Mouse (Mus musculus): ENCODE results near the gene Nox1. TPM values are rescaled to one million over a fixed set of nuclear protein-coding genes. Genes with fewer than 3 reads are reported as not detected.

Nox1 gene
- polyA plus RNA-seq, 1 experiment from 2014 or later: 0.20 TPM

DNA sequence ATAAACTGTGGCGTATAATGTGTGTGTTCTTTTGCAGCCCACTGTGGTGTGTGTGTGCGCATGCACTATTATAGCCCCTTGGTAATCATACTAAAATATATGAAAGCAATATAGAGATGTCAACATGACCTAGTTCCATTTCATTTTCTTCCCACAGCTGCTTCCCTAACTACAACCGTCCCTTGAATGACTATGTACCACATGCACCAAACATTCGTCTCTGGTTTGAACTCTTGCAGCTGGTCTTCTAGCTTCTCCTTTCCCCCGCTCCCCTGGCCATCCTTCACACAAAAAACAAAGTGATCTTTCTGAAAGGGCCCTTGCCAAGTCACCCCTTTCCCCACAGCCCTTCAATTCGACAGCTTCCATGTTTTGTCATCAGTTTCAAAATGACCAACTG is 81.7 kb downstream of the Nox1 start:
- H3K27ac ChIP-seq: no peak overlapping the region
- TF ChIP-seq CTCF (IDR thresholded peaks at IDR 0.05; ENCODE audit: low read depth): no peak
- no peaks in the 10 kb centered on the region for H3K27me3 ChIP-seq (ENCODE audit: insufficient read depth, low read length)
- ATAC-seq (replicated peaks; ENCODE audit: low FRiP score, low read depth): no peak
- no peaks in the 10 kb centered on the region for H3K36me3 ChIP-seq (ENCODE audit: insufficient read depth, low read length)
- no peak overlapping the region for H3K9ac ChIP-seq (ENCODE audit: low read depth, low read length)
- no peak for DNase-seq (ENCODE audit: low spot score)
- H3K4me2 ChIP-seq (ENCODE audit: low read length): no peak overlapping the region
- H3K9me3 ChIP-seq (replicated peaks; ENCODE audit: low read length): no peaks in the 10 kb centered on the region
- 84% methylated on average over 6 of the region's 6 CpGs for WGBS
- no peaks in the 10 kb centered on the region for H3K4me1 ChIP-seq (replicated peaks; ENCODE audit: insufficient read depth, low read length)
- no peak overlapping the region for H3K4me3 ChIP-seq (replicated peaks; ENCODE audit: low read depth, low read length)

GRCm38 (mm10) chrX:134133821-134134220 is 87.9 kb downstream of the Nox1 start:
- no peak overlapping the region for H3K4me2 ChIP-seq (ENCODE audit: low read length)
- peak; percentile 11; the same call in 1 of the 2 replicates for TF ChIP-seq CTCF (IDR thresholded peaks at IDR 0.05; ENCODE audit: low read depth)
- no peak overlapping the region for H3K4me3 ChIP-seq (replicated peaks; ENCODE audit: low read depth, low read length)
- DNase-seq (ENCODE audit: low spot score) (no peak), ATAC-seq (replicated peaks; ENCODE audit: low FRiP score, low read depth) (no peak)
- H3K27ac ChIP-seq: no peak overlapping the region
- WGBS: 55% methylated on average over 3 of the region's 3 CpGs
- no peak overlapping the region for H3K9ac ChIP-seq (ENCODE audit: low read depth, low read length)
- H3K4me1 ChIP-seq (replicated peaks; ENCODE audit: insufficient read depth, low read length): no peaks in the 10 kb centered on the region
- no peaks in the 10 kb centered on the region for H3K27me3 ChIP-seq (ENCODE audit: insufficient read depth, low read length)
- no peaks in the 10 kb centered on the region for H3K36me3 ChIP-seq (ENCODE audit: insufficient read depth, low read length)
- H3K9me3 ChIP-seq (replicated peaks; ENCODE audit: low read length): no peaks in the 10 kb centered on the region

DNA sequence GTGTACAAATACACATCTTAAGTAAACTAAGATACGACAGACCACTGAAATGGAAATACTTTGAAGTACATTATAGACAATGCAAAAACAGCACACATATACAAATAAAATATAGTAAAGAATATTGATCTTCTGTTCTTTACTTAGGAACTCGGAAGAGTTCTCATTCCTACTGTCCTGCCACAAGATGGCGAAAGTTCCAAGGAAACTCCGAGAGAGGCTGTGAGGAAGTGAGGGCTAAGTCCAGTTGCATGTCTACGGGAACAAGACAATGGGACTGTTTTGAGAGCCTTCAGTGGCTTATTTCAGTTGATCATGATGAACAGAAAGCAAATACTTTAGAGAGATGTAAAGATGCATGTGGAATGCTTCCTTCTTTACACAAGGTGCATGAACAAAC is 89.5 kb downstream of the Nox1 start:
- Histone ChIP-seq H3K9me3 (replicated peaks; ENCODE audit: low read length) (no peaks in the 10 kb centered on the region), H3K27ac (no peak overlapping the region), H3K4me2 (ENCODE audit: low read length) (no peak overlapping the region), H3K4me3 (replicated peaks; ENCODE audit: low read depth, low read length) (no peak overlapping the region), H3K9ac (ENCODE audit: low read depth, low read length) (no peak overlapping the region), H3K36me3 (ENCODE audit: insufficient read depth, low read length) (no peaks in the 10 kb centered on the region), H3K27me3 (ENCODE audit: insufficient read depth, low read length) (no peaks in the 10 kb centered on the region), H3K4me1 (replicated peaks; ENCODE audit: insufficient read depth, low read length) (no peaks in the 10 kb centered on the region)
- peak; percentile 65 for TF ChIP-seq CTCF (IDR thresholded peaks at IDR 0.05; ENCODE audit: low read depth)
- DNase-seq (ENCODE audit: low spot score): peak; percentile 68
- WGBS: 35% methylated on average over 5 of the region's 5 CpGs
- no peak for ATAC-seq (replicated peaks; ENCODE audit: low FRiP score, low read depth)

GRCm38 (mm10) chrX:134128549-134128948 is 93.2 kb downstream of the Nox1 start:
- Histone ChIP-seq H3K36me3 (ENCODE audit: insufficient read depth, low read length) (no peaks in the 10 kb centered on the region), H3K27ac (no peak overlapping the region), H3K9me3 (replicated peaks; ENCODE audit: low read length) (no peaks in the 10 kb centered on the region), H3K4me2 (ENCODE audit: low read length) (no peak overlapping the region), H3K4me3 (replicated peaks; ENCODE audit: low read depth, low read length) (no peak overlapping the region), H3K27me3 (ENCODE audit: insufficient read depth, low read length) (no peaks in the 10 kb centered on the region), H3K4me1 (replicated peaks; ENCODE audit: insufficient read depth, low read length) (no peaks in the 10 kb centered on the region), H3K9ac (ENCODE audit: low read depth, low read length) (no peak overlapping the region)
- 82% methylated on average over 3 of the region's 3 CpGs for WGBS
- ATAC-seq (replicated peaks; ENCODE audit: low FRiP score, low read depth): no peak
- no peak for TF ChIP-seq CTCF (IDR thresholded peaks at IDR 0.05; ENCODE audit: low read depth)
- no peak for DNase-seq (ENCODE audit: low spot score)

GRCm38 (mm10) chrX:134116417-134116816 is 105.3 kb downstream of the Nox1 start:
- H3K27me3 ChIP-seq (ENCODE audit: insufficient read depth, low read length): no peaks in the 10 kb centered on the region
- no peak overlapping the region for H3K4me2 ChIP-seq (ENCODE audit: low read length)
- H3K27ac ChIP-seq: no peak overlapping the region
- 60% methylated on average over 3 of the region's 3 CpGs for WGBS
- H3K4me3 ChIP-seq (replicated peaks; ENCODE audit: low read depth, low read length): no peak overlapping the region
- DNase-seq (ENCODE audit: low spot score): no peak
- H3K4me1 ChIP-seq (replicated peaks; ENCODE audit: insufficient read depth, low read length): no peaks in the 10 kb centered on the region
- H3K9ac ChIP-seq (ENCODE audit: low read depth, low read length): no peak overlapping the region
- TF ChIP-seq CTCF (IDR thresholded peaks at IDR 0.05; ENCODE audit: low read depth): no peak
- no peaks in the 10 kb centered on the region for H3K36me3 ChIP-seq (ENCODE audit: insufficient read depth, low read length)
- no peak for ATAC-seq (replicated peaks; ENCODE audit: low FRiP score, low read depth)
- H3K9me3 ChIP-seq (replicated peaks; ENCODE audit: low read length): no peaks in the 10 kb centered on the region

DNA sequence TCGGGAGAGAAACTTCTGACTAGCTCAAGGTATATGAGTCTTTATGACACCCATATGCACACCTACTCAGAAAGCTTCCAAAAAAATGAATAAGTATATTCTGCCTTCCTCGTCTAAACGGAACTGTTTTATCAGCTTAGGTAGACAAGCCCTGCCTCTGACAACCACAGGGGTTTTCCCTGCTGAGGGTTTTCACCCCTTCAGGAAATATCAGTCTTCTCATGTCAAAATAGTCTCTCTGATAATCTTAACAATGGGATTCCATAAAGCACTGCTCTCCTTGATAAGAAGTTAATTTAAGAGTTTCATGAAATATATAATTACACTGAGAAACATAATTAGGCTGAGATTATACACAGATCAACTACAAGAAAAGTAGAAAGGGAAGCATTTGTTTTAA is 110.0 kb downstream of the Nox1 start:
- Histone ChIP-seq H3K4me1 (replicated peaks; ENCODE audit: insufficient read depth, low read length) (no peaks in the 10 kb centered on the region), H3K4me2 (ENCODE audit: low read length) (no peak overlapping the region), H3K9me3 (replicated peaks; ENCODE audit: low read length) (no peaks in the 10 kb centered on the region), H3K4me3 (replicated peaks; ENCODE audit: low read depth, low read length) (no peak overlapping the region), H3K27me3 (ENCODE audit: insufficient read depth, low read length) (no peaks in the 10 kb centered on the region), H3K27ac (no peak overlapping the region), H3K9ac (ENCODE audit: low read depth, low read length) (no peak overlapping the region), H3K36me3 (ENCODE audit: insufficient read depth, low read length) (no peaks in the 10 kb centered on the region)
- ATAC-seq (replicated peaks; ENCODE audit: low FRiP score, low read depth) (no peak), DNase-seq (ENCODE audit: low spot score) (no peak)
- WGBS: 73% methylated on average over 3 of the region's 3 CpGs
- TF ChIP-seq CTCF (IDR thresholded peaks at IDR 0.05; ENCODE audit: low read depth): no peak

GRCm38 (mm10) chrX:134102641-134103040 is 119.1 kb downstream of the Nox1 start:
- DNase-seq (ENCODE audit: low spot score): no peak
- Histone ChIP-seq H3K4me2 (ENCODE audit: low read length) (no peak overlapping the region), H3K4me3 (replicated peaks; ENCODE audit: low read depth, low read length) (no peak overlapping the region), H3K9ac (ENCODE audit: low read depth, low read length) (no peak overlapping the region), H3K36me3 (ENCODE audit: insufficient read depth, low read length) (no peaks in the 10 kb centered on the region), H3K4me1 (replicated peaks; ENCODE audit: insufficient read depth, low read length) (no peaks in the 10 kb centered on the region), H3K27ac (no peak overlapping the region), H3K9me3 (replicated peaks; ENCODE audit: low read length) (no peaks in the 10 kb centered on the region), H3K27me3 (ENCODE audit: insufficient read depth, low read length) (no peaks in the 10 kb centered on the region)
- no peak for TF ChIP-seq CTCF (IDR thresholded peaks at IDR 0.05; ENCODE audit: low read depth)
- WGBS: 66% methylated on average over 2 of the region's 2 CpGs
- no peak for ATAC-seq (replicated peaks; ENCODE audit: low FRiP score, low read depth)
